Mouse (Mus musculus) layer of hippocampus, adult 9-11 months (tissue): ENCODE results near the gene Negr1.
"Not testable (repeated sequence)": the region's sequence is repeated elsewhere in the genome, so short reads cannot be mapped to it uniquely, and the experiment has no call there.

Source experiments
- DNase-seq: peaks from one replicate; pipeline ENCODE4 v3.0.0; 2022

Gene Negr1

DNA sequence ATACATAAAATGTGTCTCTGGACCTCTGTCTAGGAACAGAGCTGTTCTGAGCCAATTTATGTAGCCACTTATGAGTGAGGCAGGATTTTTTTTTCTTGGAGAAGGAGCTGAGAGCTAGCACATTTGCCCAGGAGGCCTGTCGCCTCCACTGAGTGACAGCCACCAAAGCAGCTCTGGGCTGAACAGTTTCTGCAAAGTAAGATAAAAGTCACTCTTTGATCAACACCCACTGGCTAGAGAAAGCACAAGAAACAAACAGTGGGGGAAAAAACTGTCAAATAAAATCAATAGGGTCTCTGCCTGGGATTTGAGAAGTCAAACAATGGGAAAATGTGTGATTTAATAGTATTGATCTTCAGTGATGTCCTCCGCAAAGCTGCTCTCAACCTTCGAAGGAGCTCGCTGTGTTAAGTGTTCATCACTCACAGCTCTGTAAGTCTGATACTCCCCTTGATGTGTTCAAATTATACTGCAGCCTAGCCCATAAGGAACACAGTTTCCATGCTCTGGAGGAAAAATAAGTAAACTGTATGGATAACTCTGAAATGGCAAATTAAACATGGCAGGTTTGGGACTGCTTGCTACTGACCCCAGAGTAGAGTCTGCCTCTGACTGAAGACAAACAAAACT is 470.0 kb downstream of the Negr1 start:
- no peak for DNase-seq

DNA sequence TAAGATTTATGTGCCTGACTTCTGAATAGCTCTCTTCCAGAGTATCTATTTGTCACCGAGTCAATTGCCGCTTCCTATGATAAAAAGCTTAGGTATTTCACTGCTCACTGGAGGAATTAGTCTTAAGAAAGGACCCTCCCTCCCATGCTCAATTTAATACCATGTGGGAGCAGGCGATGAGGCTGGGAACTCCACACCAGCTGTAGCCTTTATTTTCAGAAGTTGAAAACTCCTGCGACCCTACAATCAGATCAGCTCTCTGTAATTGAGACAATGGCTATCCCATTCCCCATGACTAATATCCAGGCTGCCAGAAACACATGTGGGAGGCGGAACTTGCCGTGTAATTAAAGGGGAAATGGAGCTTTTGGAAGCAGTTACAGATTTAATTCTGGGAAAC is 474.4 kb downstream of the Negr1 start:
- DNase-seq: no peak

DNA sequence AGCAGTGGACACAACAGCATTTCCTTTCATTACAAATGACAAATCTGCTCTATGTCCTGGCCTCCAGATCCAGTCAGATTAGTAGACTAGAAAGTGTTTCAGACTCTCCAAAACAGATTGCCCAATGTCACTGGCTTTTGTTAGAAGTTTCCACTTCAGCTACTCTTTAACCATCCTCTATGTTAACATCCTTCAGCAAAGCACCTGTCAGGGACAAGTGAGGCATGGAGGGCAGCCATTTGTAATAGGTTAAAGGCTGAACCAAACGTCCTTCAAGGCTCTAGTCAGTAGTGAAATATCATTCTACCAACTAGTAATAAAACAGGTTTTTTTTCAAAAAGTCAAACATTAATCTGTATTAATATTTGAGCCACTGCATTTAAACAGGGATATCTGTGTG is 475.0 kb downstream of the Negr1 start:
- no peak for DNase-seq

DNA sequence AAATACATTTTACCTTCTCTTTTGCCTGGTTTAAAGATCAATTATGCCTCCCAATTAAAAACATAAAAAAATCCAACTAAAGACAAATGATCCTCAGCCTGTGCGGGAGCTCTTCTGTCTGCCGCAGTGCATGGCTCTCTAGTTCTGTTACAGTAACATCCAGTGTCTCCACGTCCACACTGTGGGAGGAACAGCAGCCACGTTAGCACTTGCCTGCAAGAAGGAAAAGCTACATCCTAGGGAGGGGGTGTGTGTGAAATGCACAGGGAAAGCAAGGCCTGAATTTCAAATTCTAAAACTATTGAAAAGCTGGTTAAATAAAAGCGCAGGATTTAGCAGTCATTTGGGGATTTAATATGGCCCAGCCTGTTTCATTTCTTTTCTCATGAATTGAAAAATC is 479.0 kb downstream of the Negr1 start:
- DNase-seq: peak; percentile 13

DNA sequence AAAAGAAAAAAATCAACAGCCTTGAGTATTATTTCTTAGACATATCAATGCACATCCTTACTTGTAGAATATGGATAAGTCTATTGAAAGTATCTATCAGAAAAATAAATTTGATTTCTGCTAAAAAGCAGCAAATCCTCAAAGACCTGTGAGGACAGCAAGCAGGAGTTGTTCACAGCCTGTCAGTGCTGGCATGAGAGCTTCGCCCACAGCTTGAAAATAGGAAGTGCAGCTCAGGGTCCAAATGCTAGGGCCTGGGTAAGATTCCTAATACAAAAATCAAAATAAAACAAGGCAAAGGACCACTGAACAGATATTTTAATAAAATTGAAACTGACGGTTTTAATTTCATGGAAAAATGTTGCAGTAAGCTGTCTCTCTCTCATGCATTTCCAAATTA is 483.0 kb downstream of the Negr1 start:
- no peak for DNase-seq

DNA sequence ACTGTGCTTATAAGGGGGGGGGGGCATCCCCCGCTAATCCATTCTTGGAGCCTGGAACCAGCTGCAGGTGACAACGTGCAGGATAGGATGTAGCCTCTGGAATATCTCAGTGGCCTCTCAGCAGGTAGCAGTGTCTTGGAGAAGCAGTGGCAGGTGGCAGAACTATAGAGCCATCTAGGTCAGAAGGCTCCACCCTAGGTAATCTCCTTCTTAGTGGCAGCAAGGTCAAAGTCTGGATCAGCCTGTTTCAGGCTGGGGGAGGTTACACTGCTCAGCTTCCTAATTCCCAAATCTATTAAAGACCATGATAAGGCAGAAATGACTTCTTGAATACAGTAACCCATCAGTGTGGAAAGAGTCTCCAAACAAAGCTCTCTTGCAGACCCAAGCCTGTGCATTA is 502.8 kb downstream of the Negr1 start:
- DNase-seq: not testable (repeated sequence)

DNA sequence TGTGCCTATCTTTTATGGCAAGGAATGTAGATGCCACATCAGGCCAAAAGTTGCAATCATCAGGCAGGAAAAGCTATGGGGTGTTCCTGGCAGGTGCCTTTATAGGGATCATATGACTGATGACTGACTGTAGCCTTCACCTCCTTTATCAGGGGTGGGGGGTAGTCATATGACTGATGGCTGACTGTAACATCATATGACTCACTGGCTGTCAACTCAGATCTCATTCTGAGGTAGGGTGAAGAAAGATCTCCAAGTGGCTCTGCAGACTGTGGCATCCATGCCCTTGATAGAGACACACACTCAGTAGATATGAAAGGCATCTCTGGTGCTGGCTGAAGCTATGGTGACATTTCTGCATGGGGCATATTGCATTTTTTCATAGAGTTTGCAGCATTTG is 504.7 kb downstream of the Negr1 start:
- DNase-seq: no peak

DNA sequence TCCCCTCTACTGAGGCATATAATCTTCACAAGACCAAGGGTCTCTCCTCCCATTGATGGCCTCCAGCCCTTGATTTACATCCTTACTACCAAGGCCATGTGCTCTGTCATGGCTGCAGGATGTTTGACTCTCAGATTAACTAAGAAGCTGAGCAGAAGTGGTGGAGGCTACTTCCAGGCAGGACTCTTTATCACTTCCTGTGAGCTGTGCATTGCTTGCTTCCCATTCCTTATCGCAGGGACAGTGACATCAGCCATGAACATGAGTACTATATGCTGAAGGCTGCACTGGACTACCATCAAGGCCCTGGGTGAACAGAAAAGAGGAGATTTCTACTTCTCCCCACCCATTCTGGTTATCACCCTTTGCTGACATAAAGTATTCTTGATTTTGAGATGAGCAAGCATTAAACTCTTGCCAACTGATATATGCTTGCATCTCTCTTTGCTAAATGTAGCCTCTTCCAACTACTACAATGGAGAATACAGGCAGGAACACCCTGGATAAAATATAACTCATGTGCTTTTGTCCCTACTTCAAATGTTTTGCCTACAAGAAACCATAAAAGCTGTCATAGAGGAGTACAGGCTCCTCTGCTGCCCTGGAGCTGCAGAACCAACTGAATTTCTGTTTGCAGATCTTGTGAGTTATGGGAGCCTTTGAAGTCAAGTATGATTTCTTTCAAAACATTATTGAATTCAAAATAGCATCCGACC is 517.8 kb downstream of the Negr1 start:
- no peak for DNase-seq

DNA sequence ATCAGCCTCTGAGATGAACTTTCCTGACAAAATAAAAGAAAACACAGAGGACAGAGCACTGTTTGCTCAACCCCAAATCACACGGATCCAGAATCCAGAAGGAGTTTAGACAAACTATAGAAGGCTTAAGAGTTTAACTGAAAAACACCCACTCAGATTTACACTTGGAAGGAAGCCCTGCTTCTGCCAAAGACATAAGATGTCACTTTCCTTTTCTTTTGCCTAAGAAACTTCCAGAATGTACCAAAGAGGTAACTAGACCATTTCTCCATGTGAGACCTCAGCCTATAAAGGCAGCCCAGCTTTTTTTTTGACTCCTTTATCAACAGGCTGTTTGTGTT is 518.3 kb downstream of the Negr1 start:
- no peak for DNase-seq

DNA sequence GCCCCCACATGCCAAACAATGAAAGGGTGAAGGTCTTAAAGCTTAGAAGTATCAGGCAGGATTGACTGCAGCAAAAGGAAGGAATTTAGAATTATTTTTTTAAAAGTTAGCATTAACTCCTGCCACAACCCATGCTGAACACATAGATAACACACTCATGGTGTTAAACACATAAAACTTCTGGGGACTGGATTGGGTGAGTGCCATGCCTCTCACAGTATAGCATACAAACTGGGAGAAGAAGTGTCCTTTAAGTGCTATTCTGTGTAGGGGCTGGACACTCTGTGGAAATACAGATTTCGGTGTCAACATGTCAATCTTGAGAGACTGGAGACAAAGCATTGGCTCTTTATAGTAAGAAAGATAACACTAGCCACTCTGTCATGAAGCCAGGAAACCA is 519.0 kb downstream of the Negr1 start:
- DNase-seq: no peak

DNA sequence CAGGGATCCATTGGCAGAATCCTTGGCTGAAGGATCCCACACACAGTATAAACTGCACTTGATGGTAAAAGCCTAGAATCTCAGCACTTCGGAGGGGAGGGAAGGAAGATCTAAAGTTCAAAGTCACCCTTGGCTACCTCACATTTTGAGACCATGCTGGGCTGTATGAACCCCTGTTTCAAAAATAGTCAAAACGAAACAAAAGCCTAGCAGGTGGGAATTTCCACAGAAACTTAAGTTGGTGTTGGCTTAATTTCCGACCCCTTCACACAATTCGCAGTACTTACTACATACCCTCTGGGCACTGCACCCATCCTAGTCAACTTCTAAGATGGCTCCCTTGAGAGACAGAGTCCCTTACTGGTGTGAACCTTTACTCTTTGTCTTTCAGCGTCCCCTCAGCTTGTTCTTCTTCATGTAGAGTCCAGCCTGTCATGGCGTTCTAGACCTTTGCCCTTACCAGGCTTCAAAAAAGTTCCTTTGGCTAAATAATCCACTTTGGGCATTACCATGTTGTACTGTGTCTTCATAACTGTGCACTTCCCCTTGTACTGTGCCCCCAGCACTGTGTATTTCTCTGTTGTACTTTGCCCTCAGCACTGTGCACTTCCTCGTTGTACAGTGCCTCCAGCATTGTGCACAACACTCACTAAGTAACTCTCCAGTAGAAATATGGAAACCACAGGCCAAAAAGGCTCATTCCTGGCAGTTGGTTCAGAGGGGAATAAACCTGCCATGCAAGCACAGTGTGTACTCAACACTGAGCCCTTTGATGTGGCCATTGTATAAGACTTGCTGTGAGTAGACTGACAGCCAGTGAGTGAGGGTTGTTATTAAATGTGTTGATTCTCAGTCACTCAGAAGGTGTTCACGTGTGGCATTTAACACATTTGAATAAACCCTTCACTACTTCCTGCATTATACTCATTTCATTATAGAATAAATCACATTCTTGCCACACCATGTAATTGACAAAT is 521.5 kb downstream of the Negr1 start:
- no peak for DNase-seq

DNA sequence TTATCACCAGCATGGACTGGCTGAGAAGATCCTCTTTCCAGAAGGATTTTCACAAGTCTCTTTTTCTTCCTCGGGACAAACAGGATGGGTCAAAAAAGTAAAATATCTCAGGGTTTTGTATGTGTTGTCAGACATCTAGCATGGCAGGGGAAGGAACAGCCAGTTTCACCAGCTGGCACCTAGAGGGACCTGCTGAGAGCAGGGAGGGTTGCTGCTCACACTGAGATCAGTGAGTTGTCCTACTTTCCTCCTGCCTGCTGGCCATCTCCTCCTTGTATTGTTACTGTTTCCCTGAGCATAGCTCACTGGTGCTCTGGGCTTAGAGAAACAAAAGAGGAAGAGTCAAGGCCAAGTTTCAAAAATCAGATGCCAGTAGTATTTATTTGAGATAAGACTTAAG is 523.6 kb downstream of the Negr1 start:
- DNase-seq: no peak

DNA sequence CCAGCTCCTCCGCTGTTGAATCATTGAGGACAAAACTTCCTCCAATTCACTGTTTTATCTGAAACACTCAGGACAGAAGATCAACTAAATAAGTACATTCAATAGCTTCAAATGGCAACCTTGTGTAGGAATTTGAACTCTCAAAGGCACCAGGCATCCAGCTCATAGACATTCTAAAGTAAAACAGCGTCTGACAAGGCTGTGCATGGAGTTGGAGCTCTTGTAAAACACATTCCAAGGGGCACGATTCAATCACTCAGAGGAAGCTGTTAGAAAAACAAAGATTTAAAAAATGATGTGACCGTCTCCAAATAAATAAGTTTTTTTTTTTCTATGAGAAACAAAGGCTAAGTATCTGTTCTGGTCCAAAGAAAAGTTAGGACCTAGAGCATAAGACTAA is 528.5 kb downstream of the Negr1 start:
- no peak for DNase-seq

DNA sequence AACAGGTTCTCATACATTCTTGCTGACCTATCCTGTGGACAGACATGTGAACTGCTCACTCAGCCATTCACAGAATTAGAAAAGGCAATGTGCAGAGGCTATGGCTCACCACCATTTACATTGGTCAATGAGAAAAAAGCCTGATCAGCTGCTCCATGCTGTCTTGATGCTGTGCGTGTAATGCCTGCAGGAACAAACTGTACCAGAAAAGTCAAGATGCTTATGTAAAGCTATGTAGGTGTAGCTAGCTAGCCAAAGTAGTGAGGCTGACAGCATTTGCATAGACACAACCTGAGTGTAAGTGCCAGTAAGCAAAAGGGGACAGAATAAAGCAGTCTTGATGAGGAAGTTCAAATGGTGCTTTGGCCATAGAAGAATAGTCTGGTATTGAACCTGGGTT is 534.7 kb downstream of the Negr1 start:
- no peak for DNase-seq

DNA sequence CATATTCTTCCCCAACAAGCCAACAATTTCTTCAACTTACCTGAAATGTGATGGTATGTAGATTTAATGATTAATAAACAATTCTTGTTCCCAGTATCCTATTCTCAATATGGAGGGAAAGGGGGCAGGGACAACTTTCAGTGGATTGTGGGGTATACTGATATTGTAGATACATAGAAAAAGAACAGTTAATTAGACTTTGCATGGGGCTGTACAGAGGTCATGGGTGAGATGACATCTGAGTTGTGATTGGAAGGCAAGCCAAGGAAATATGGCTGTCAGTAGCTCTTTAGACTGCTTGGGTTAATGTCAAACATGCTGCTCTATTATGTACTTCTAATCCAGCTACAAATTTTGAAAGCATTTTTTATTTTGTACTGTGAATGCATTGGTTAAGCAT is 535.9 kb downstream of the Negr1 start:
- DNase-seq: no peak

DNA sequence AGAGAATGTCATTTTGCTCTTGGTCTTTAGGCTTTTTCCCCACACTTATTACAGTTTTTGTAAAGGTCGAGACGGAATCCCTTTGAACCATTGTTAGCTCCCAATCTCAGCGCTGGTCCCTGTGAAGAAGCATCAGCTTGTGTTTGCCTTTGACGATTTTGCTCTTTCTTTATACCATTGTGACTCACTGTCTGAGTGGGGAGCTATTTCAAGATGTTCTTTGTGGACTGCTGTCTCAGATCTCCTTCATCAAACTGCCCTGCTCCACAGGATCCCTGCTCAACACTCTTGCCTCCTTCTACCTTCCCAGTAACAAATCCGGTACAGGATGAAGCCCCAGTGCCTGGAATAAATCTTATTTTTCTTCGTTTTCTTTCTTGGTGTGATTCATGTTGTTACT is 536.8 kb downstream of the Negr1 start:
- DNase-seq: no peak

DNA sequence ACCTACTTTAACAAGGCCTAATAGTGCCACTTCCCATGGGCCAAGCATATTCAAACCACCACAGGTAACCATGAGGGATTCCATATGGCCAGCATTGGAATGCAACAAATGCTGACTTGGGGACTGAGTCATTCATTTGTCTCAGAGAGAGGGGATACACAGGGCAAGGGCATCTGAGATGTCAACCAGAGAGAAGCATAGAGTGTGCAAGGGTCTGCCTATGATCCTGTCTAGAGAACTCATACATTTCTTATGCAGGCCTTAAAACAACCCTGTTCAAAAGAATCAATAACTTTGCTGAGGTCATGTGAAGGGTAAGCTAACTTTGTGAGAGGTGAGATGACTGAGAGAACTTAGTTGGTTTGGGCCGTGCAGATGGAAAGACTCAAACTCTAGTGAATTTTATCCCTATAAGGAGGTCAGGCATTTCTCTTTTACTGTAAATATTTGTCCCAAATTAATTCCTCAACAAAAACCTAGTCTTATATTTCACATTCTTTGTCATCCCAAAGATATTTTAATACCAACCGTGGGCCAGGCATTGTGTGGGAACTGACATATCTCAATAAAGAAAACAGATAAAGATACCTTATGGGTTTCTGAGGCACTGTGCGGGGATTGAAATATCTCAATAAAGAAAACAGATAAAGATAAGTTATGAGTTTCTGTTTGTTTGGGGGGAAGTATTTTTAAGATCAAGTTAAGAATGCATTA is 543.4 kb downstream of the Negr1 start:
- DNase-seq: no peak

DNA sequence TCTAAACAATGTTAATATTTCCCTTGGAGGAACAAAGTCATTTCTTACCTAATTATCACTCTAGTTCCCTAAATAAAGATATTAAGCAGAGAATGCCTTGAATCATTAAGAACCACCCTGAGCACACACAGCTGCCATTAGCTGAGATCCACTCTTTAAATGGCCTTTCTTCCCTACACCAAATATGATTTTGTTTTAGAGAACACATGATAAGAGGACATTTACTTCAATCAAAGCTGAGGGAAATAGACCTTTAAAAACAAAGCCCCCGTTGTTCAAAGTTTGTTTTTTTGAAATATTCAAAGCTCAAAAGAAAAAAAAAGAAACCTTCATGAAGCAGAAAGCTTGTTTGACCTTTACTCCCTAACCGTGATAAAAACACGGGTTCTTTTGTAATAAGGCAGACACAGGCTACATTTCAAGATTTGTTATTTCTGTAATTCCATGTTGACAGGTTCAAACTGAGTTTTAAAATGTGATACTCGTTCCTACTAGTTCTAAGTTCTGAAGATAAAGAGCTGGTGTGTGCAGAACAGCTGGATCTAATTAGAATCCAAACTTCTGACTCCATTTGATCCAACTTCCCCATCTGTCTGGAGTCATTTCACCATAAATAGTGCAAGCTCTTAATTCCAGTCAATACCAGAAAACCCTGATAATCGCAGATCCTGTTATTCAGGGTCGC is 544.1 kb downstream of the Negr1 start:
- DNase-seq: no peak

DNA sequence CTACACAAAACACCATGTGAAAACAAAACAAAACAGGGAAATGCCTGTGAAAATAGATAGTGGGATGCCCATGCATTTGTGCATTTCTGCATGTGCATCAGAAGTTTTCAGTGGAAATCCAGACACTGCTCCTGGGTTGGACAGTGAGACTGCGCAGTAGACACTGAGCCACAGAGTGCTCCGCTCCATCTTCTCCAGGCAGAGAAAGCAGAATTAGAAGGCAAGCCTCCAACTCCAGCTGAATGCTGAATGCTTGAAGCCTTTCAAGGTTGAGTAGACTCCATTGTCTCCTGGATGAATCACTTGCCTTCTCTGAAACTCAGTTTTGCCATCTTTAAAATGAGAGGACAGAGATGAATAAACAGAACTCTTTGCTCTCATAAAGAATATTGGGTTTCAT is 546.6 kb downstream of the Negr1 start:
- no peak for DNase-seq

DNA sequence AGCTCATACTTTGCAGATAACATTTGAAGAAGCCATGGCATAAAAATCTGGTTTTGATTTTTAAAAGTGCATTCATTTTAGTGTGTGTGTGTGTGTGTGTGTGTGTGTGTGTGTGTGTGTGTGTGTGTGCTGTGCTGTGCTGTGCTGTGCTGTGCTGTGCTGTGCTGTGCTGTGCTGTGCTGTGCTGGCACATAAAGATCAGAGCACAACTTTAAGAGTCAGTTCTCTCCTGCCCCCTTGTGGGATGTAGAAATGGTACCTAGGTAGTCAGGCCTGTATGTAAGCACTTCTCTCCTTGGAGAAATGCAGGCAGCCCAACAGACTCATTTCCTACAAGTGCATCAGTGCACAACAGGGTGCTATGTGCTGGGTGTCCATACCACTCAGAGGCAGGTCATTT is 547.7 kb downstream of the Negr1 start:
- peak; percentile 63 for DNase-seq

DNA sequence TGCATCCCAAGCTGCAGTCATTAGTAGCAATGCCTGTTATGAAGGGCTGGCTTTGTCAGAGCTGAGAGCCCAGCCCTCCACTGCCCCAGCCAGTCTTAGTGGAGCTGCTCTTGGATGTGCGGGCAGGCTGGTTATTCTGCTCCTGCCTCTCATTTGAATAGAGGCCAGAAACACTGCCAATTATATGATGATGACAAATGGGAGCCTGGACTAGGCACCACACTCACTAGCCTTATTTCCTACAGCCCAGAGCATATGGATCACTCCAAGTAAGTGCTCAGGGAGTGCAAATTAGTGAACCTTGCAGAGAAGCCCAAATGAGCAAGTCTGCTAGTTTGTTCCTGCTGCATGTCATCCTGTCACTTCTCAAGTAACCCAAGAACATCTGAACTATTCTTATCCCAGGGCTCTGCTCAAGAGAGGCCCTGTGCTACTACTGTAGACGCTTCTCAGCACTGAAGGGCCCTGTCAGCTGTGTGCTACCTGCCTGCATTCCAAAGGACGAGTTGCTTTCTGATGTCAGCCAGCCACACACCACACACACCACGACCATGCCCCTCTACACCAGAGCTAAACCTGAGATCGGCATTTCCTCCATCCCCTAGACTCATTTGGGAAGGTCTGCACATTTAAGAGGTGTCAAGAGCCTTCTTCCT is 553.6 kb downstream of the Negr1 start:
- peak; percentile 56 for DNase-seq

DNA sequence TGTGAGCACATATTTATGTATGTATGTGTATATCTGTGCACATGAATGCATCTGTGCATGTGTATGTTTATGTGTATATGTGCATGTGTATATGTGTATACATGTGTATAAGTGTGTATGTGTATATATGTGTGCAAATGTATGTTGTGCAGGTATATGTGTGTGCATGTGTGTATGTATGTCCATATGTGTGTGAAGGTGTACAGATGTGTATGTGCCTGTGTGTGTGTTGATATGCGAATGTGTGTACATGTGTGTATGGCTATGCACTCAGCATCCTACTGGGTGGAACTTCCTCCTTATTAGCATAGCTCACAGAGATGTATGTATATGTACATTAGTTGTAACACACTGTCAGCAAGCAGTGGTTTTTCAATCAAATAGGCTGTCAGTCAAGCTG is 554.4 kb downstream of the Negr1 start:
- no peak for DNase-seq
